Mouse (Mus musculus): Measurements from ENCODE around the gene Klhl21. TPM values are rescaled to one million over a fixed set of nuclear protein-coding genes. Genes with fewer than 3 reads are reported as not detected.

The Klhl21 gene
- polyA plus RNA-seq, 1 experiment from 2014 or later, result 28.4 TPM

DNA sequence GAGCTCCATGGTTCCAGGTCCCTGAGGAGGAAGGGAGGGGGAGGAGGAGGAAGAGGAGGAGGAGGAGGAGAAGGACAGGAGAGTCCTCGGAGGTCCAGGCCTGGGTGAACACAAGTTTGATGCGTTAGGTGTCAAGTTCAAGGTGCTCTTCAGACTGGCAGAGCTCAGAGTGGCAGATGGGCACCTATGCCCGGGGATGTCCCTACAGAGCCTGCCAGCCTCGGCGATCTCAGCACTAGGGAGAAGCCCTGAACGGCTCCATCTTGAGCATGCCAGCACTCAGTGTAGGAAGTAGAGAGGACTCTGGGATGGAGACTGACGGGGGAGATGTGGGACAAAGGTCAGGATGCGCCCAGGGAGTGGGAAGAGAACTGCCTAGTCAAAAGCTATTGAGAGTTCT, 22.0 kb upstream of the Klhl21 start:
- peaks cover 42% of the 10 kb centered on the region for H3K4me1 ChIP-seq
- WGBS, result 63% methylated on average over 8 of the region's 8 CpGs

DNA sequence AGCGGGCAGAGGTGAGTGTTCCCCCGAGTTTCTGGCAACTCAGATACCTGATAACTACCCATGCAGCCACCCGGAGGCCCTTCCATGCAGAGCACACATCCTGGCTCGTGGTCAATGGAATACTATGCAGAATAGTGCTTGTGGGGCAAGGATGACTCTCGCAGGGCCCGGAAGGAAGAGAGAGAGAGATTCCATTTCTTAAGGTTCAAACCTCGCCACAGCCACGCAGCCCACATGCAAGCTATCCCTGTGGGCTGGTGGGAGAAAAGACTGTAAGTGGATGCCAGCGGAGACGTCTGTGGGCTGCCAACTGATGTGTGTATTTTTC, 20.6 kb upstream of the Klhl21 start:
- Histone ChIP-seq H3K27me3 (ENCODE audit: insufficient read depth, poor library complexity, severe bottlenecking) (no peaks in the 10 kb centered on the region), H3K9me3 (no peaks in the 10 kb centered on the region), H3K36me3 (peaks cover 40% of the 10 kb centered on the region), H3K27ac (peak overlapping the region; percentile 96), H3K4me1 (peaks cover 43% of the 10 kb centered on the region), H3K4me3 (peak overlapping the region; percentile 90)
- no peak for DNase-seq (ENCODE audit: low spot score)
- WGBS, result 23% methylated on average over 10 of the region's 10 CpGs

More for the DNA sequence above, 22.0 kb upstream of the Klhl21 start:
- no peak for DNase-seq (ENCODE audit: low spot score)
- peaks cover 38% of the 10 kb centered on the region for H3K36me3 ChIP-seq
- no peak overlapping the region for H3K4me3 ChIP-seq
- H3K9me3 ChIP-seq, result no peaks in the 10 kb centered on the region
- no peaks in the 10 kb centered on the region for H3K27me3 ChIP-seq (ENCODE audit: insufficient read depth, poor library complexity, severe bottlenecking)
- peak overlapping the region; percentile 24; the same call in 1 of the 2 replicates for H3K27ac ChIP-seq

DNA sequence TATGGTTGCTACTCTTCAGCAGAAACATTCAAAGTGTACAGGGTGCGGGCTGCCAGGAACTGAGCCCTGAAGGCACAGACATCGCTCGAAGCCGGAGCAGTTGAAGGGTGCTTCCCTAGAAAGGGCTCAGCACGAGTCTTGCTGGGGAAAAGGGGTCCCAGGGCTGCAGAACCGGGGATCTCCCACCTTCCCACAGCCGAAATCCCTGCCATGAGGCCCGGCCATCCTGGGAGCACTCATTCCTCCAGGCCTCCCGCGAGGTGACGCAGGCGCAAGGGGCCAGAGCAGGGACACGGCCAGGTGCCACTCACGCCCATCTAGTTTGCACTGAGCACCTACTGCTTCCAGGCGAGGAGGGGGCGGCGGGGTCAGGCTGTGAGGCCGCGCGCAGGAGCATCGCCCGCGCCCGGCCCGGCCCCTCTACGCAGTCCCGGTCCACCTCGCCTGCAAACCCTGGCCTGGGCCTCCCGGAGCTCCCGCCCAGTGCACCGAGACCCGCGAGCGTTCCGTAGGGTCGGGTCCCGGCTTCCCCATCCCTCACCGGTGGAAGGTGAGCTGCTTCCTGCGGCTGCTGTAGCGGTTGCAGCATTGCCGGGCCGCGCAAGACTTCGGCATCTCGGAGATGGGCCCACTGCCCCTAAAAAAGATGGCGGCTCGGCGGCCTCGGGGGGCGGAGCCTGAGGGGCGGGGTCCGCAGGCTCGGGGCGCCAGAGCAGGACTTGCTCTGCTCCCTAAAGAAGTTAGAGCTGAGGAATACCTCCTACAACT, 20.1 kb upstream of the Klhl21 start, which contains the start of gene Thap3:
Thap3 (minus strand) TSS at position 656 of the 768 bp plus-strand sequence.
- DNase-seq (ENCODE audit: low spot score), result peak; percentile 86
- peaks cover 43% of the 10 kb centered on the region for H3K4me1 ChIP-seq
- WGBS, result 1% methylated on average over 53 of the region's 54 CpGs
- H3K27ac ChIP-seq, result peak within 1 kb of the TSS; percentile 96
- peaks cover 40% of the 10 kb centered on the region for H3K36me3 ChIP-seq
- H3K27me3 ChIP-seq (ENCODE audit: insufficient read depth, poor library complexity, severe bottlenecking), result no peaks in the 10 kb centered on the region
- H3K9me3 ChIP-seq, result no peaks in the 10 kb centered on the region
- peak within 1 kb of the TSS; percentile 90 for H3K4me3 ChIP-seq

DNA sequence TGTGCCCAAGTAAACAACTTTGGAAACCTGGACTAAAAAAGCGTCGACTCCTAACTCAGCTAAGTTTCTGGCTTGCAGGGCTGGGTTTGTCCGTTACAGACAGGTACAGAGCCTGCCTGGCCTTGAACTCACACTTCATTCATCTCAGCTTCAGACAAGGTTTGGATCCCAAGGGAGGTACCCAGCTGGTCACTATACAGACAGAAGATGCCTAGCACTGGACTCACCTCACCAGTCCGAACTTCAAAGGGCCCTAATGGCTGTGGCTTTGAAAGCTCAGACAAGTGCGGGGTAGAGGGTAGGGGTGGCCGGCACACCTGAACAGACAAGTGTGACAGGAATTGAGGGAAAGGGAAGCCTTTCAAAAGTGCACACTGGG, 19.5 kb upstream of the Klhl21 start:
- H3K27me3 ChIP-seq (ENCODE audit: insufficient read depth, poor library complexity, severe bottlenecking), result no peaks in the 10 kb centered on the region
- H3K27ac ChIP-seq, result peak overlapping the region; percentile 96
- peak overlapping the region; percentile 90 for H3K4me3 ChIP-seq
- WGBS, result 36% methylated on average over 6 of the region's 6 CpGs
- no peaks in the 10 kb centered on the region for H3K9me3 ChIP-seq
- peaks cover 41% of the 10 kb centered on the region for H3K36me3 ChIP-seq
- H3K4me1 ChIP-seq, result peaks cover 42% of the 10 kb centered on the region
- DNase-seq (ENCODE audit: low spot score), result no peak

DNA sequence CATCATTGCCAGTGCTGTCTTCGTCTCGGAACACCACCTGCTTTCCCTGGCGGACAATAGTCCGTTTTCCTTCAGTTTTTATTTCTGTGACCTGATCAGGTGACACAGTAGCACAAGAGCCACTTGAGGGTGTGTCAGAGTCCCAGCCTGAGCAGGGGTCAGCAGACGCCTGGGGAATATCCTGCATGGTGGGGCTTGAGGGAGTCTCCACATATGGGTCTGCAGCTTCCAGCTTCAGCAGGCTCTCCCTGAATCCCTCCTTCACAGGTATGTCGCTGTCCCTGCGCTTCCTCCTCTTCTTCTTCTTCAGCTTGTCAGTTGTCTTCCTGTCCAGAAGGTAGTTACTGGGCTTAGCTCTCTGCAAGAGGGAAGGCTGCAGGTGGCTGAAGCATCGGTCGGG, 16.5 kb upstream of the Klhl21 start:
- Histone ChIP-seq H3K4me3 (no peak overlapping the region), H3K36me3 (peaks cover 31% of the 10 kb centered on the region), H3K9me3 (no peaks in the 10 kb centered on the region), H3K27ac (no peak overlapping the region), H3K4me1 (peaks cover 30% of the 10 kb centered on the region), H3K27me3 (ENCODE audit: insufficient read depth, poor library complexity, severe bottlenecking) (no peaks in the 10 kb centered on the region)
- 89% methylated on average over 9 of the region's 9 CpGs for WGBS
- no peak for DNase-seq (ENCODE audit: low spot score)

DNA sequence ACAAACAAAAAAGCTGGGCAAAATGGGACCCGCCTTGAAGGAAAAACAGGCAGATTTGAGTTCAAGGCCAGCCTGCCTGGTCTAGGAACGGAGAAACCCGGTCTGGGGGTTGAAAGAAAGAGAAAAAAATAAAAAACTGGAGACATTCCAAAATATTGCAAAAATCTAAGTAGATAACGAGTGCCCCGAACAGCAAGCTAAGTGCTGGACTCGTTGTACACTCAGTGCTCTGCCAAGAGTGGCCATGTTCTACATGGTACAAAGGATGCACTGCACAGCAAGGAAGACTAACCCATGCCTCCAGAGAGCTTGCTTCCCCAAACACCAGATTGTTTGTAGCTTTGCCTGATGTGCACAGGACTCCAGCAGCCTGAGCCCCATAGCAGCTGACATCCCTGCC, 15.6 kb upstream of the Klhl21 start:
- WGBS, result 82% methylated on average over 6 of the region's 6 CpGs
- Histone ChIP-seq H3K36me3 (peaks cover 31% of the 10 kb centered on the region), H3K4me3 (no peak overlapping the region), H3K9me3 (no peaks in the 10 kb centered on the region), H3K27me3 (ENCODE audit: insufficient read depth, poor library complexity, severe bottlenecking) (no peaks in the 10 kb centered on the region), H3K4me1 (peaks cover 35% of the 10 kb centered on the region), H3K27ac (no peak overlapping the region)
- no peak for DNase-seq (ENCODE audit: low spot score)

DNA sequence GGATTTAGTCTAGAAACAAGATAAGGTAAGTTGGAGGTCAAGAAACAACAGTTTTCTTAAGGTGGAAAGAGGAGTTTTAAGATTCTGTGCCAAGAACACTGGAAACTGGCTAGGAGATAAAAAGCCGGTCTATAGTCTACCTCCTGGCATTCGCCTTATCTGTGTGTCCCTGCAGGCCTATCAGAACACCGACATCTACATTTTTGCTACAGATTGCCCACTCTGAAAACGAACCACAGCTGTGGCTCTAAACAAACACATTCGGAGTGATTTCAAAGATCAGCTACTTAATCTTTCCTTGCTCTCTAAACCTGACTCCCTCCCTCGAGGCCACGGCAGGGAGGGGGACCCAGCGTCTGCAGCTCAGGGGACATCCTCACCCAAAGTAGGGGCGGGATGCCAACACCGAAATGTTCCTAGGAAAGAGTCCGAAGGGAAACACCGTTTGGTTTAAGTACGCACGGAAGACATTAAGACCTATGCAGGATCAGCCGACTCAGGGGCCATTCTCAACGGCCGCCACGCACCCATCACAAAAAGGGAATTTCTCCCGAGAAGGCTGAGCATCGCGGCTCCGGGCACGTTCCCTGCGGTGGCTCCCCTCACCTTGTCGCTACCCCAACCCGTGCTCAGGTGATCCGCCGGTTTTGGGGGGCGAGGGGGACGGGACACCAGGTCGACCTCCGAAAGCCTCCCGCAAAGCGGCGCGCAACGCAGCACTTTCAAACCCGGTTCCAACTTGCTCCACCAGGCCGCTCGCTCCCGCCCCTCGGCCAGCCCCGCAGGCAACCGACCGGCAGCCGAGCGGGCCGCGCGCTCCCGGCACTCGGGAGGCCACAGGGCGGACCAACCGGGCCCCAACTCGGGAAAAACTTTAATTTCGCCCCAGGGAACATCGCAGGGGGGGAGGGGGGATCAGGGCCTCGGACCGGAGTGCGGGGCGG, 14.1 kb upstream of the Klhl21 start:
- Histone ChIP-seq H3K27ac (peak overlapping the region; percentile 97), H3K4me3 (peak overlapping the region; percentile 100), H3K9me3 (no peaks in the 10 kb centered on the region), H3K4me1 (peaks cover 24% of the 10 kb centered on the region), H3K27me3 (ENCODE audit: insufficient read depth, poor library complexity, severe bottlenecking) (no peaks in the 10 kb centered on the region), H3K36me3 (peaks cover 31% of the 10 kb centered on the region)
- DNase-seq (ENCODE audit: low spot score), result no peak
- 1% methylated on average over 61 of the region's 61 CpGs for WGBS

DNA sequence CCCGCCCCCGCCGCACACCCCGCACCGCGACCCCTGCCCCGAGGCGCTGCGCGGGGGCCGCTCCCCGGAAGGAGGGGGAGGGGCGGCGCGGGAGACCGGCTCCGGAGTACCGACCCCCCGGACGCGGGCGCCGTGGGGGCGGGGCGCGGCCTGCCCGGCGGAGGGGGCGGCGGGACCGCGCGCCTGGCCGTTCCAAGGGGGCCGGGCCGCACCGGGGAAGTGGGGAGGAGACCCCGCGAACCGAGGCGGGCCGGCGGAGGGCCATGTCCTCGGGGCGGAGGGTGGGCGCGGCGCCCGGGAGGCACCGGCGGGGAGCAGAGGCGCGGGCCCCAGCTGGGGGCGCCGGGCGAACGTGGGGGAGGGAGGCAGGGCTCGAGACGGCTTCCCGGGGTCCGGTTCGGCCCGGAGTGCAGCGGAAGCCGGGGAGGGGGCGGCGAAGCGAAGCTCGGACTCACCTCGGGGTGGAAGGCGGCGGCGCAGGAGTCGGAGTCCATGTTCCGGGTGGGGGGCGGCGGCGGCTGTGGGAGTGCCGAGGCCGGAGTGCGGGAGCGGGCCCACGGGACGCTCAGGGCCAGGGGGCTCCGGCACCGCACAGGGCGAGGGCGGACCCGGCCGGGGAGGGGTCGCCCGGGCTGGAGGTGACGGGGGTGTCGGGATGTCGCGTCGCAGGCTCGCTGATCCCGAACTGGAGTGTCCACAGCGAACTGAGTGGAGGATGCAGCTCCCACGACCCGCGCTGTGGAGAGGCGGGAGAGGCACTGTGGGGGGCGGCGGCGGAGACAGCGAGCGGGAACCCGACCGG, 13.0 kb upstream of the Klhl21 start:
- H3K27ac ChIP-seq, result peak overlapping the region; percentile 97
- DNase-seq (ENCODE audit: low spot score), result no peak
- H3K4me1 ChIP-seq, result peaks cover 24% of the 10 kb centered on the region
- H3K4me3 ChIP-seq, result peak overlapping the region; percentile 100
- H3K27me3 ChIP-seq (ENCODE audit: insufficient read depth, poor library complexity, severe bottlenecking), result no peaks in the 10 kb centered on the region
- H3K36me3 ChIP-seq, result peaks cover 25% of the 10 kb centered on the region
- WGBS, result 3% methylated on average over 95 of the region's 111 CpGs
- H3K9me3 ChIP-seq, result no peaks in the 10 kb centered on the region

DNA sequence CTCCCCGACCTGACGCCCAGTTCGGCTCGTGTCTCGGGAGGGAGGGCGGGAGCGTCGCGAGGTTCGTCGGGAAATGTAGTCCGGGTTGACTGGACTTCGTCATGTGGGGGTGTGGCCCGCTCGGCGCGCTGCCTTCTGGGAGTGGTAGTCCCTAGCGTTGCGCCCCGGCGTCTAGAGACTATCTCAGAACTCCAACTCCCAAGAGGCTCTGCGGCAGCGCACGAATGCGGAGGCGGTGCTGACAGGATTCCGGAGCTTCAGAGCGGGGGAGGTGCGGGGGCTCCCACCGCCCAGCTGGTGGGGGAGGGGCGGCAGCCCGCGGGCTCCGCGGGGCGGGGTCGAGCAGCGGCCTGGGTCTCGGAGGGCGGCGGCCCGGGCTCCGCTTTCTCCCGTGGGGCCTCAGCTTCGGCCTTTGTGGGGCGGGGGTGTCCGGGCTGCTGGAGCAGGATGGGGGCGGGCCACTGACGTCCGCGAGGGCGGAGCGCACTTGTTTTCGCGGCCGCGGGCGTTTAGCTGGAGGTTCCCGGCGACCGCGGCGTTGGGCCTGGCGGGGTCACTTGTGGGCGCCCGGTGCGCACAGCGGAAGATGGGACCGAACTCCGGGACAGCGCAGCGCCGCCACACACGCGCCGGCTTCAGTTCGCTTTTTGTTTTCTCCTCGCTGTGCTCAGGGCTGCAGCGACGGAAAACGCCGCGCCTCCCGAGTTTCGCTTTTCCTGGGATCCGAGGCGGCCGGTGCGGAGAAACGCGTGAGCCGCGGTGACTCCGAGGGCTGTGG, 12.2 kb upstream of the Klhl21 start, which contains the start of gene Phf13:
Phf13 (minus strand) TSS at position 86 of the 778 bp plus-strand sequence.
- WGBS, result under 1% methylated on average over 83 of the region's 94 CpGs
- Histone ChIP-seq H3K36me3 (peaks cover 17% of the 10 kb centered on the region), H3K27ac (peak within 1 kb of the TSS; percentile 97), H3K4me3 (peak within 1 kb of the TSS; percentile 100), H3K9me3 (no peaks in the 10 kb centered on the region), H3K4me1 (peaks cover 28% of the 10 kb centered on the region), H3K27me3 (ENCODE audit: insufficient read depth, poor library complexity, severe bottlenecking) (no peaks in the 10 kb centered on the region)
- DNase-seq (ENCODE audit: low spot score), result peak; percentile 100

DNA sequence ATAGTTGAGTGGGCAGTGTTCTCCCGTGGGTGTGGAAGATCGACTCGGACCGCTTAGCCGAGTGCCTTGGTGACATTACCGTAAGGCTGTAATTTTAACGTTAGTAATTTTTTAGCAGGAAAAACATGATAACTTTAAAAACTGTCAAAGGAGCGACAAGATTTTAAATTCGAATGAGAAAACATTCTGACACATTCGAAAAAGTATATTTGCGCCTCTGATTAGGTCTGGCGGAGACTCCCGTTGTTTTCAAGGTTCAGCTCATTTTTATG, 11.7 kb upstream of the Klhl21 start:
- Histone ChIP-seq H3K4me1 (peaks cover 28% of the 10 kb centered on the region), H3K36me3 (peaks cover 12% of the 10 kb centered on the region), H3K27ac (peak overlapping the region; percentile 97), H3K27me3 (ENCODE audit: insufficient read depth, poor library complexity, severe bottlenecking) (no peaks in the 10 kb centered on the region), H3K4me3 (peak overlapping the region; percentile 100), H3K9me3 (no peaks in the 10 kb centered on the region)
- no peak for DNase-seq (ENCODE audit: low spot score)
- WGBS, result 4% methylated on average over 13 of the region's 13 CpGs

DNA sequence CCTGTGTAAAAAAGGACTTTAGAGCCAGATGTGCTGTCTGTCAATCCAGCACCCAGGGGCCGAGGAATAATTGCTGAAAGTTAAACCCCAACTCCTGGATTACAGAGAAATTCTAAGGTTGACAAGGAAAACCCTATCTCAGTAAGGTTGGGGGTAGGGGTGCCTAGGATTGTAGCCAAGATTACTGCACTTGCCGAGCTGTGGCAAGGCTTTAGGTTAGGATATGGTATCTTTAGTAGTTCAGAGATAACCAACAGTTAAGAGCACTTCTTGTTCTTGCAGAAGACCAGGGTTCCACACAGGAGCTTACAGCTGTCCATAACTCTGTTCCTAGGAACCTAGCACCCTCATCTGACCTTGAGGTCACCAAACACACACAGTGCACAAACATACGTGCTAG, 10.9 kb upstream of the Klhl21 start:
- Histone ChIP-seq H3K27me3 (ENCODE audit: insufficient read depth, poor library complexity, severe bottlenecking) (no peaks in the 10 kb centered on the region), H3K9me3 (no peaks in the 10 kb centered on the region), H3K27ac (no peak overlapping the region), H3K36me3 (peaks cover 4% of the 10 kb centered on the region; the same call in 1 of the 2 replicates), H3K4me3 (peak overlapping the region; percentile 100; the same call in 1 of the 2 replicates), H3K4me1 (peaks cover 25% of the 10 kb centered on the region)
- 48% methylated on average over 3 of the region's 3 CpGs for WGBS
- DNase-seq (ENCODE audit: low spot score), result no peak

DNA sequence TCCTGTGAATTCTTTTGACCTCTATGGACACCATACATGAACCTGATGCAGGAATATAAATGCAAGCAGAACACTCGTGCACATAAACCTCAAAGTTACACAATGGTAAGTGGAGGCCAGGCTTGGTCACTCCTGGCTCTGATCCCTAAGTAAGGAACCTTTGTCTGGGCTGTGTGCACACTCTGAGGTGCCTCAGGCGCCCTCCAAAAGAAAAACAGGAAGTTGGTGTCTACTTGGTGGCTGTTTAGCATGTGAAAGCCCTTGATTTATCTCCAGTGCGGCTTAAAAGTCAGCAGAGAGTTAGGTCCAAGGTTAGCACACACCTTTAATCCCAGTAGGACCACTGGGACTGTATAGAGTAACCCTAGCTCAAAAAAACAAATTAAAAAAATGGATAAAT, 9.1 kb upstream of the Klhl21 start:
- Histone ChIP-seq H3K27me3 (ENCODE audit: insufficient read depth, poor library complexity, severe bottlenecking) (no peaks in the 10 kb centered on the region), H3K9me3 (no peaks in the 10 kb centered on the region), H3K27ac (no peak overlapping the region), H3K36me3 (no peaks in the 10 kb centered on the region), H3K4me1 (peaks cover 14% of the 10 kb centered on the region; the same call in 1 of the 2 replicates), H3K4me3 (no peak overlapping the region)
- 61% methylated on average over 3 of the region's 3 CpGs for WGBS
- no peak for DNase-seq (ENCODE audit: low spot score)

All from heart, embryonic 10.5 days (tissue).